Mouse (Mus musculus): ENCODE measurements around the gene Rbm25. TPM values are rescaled to one million over a fixed set of nuclear protein-coding genes. Genes with fewer than 3 reads are reported as not detected.
"Not testable (repeated sequence)": the region's sequence is repeated elsewhere in the genome, so short reads cannot be mapped to it uniquely, and the experiment has no call there.

Gene Rbm25
- polyA plus RNA-seq, 1 experiment: 47.5 TPM

GRCm38 (mm10) chr12:83597025-83597501 is 34.0 kb upstream of the Rbm25 start, which contains the start of gene Zfyve1:
Gene Zfyve1, minus strand, starts transcription at chr12:83597222.
- Histone ChIP-seq H3K36me3 (ENCODE audit: control insufficient read depth, insufficient read depth, low read length) (no peaks in the 10 kb centered on the region), H3K4me3 (ENCODE audit: control insufficient read depth, low read depth, low read length) (peak within 1 kb of the TSS; percentile 90), H3K4me1 (ENCODE audit: control insufficient read depth, insufficient read depth, low read length) (peaks cover 6% of the 10 kb centered on the region), H3K27ac (ENCODE audit: control insufficient read depth, insufficient read depth, low read depth, low read length) (peak within 1 kb of the TSS; percentile 79), H3K27me3 (ENCODE audit: control insufficient read depth, insufficient read depth, low read length) (no peaks in the 10 kb centered on the region)
- no peak for TF ChIP-seq CTCF (IDR thresholded peaks at IDR 0.05; ENCODE audit: control insufficient read depth, insufficient read depth, insufficient replicate concordance, low read depth, low read length)
- peak; percentile 77 for TF ChIP-seq POLR2A (IDR thresholded peaks at IDR 0.05; ENCODE audit: control insufficient read depth, low read depth, low read length)

- Histone ChIP-seq H3K4me1 (ENCODE audit: control insufficient read depth, insufficient read depth, low read length) (peaks cover 6% of the 10 kb centered on the region), H3K4me3 (ENCODE audit: control insufficient read depth, low read depth, low read length) (no peak overlapping the region)
- TF ChIP-seq POLR2A (IDR thresholded peaks at IDR 0.05; ENCODE audit: control insufficient read depth, low read depth, low read length) (no peak), CTCF (IDR thresholded peaks at IDR 0.05; ENCODE audit: control insufficient read depth, insufficient read depth, insufficient replicate concordance, low read depth, low read length) (no peak)
Observed at GRCm38 (mm10) chr12:83597881-83598280, 33.2 kb upstream of the Rbm25 start.

GRCm38 (mm10) chr12:83602285-83602684 is 28.8 kb upstream of the Rbm25 start:
- Histone ChIP-seq H3K36me3 (ENCODE audit: control insufficient read depth, insufficient read depth, low read length) (no peaks in the 10 kb centered on the region), H3K4me3 (ENCODE audit: control insufficient read depth, low read depth, low read length) (no peak overlapping the region), H3K27me3 (ENCODE audit: control insufficient read depth, insufficient read depth, low read length) (no peaks in the 10 kb centered on the region), H3K4me1 (ENCODE audit: control insufficient read depth, insufficient read depth, low read length) (no peaks in the 10 kb centered on the region; the same call in 1 of the 2 replicates), H3K27ac (ENCODE audit: control insufficient read depth, insufficient read depth, low read depth, low read length) (no peak overlapping the region)
- TF ChIP-seq CTCF (IDR thresholded peaks at IDR 0.05; ENCODE audit: control insufficient read depth, insufficient read depth, insufficient replicate concordance, low read depth, low read length) (no peak), POLR2A (IDR thresholded peaks at IDR 0.05; ENCODE audit: control insufficient read depth, low read depth, low read length) (no peak)

More at GRCm38 (mm10) chr12:83597881-83598280, 33.2 kb upstream of the Rbm25 start:
- H3K36me3 ChIP-seq (ENCODE audit: control insufficient read depth, insufficient read depth, low read length): no peaks in the 10 kb centered on the region
- H3K27me3 ChIP-seq (ENCODE audit: control insufficient read depth, insufficient read depth, low read length): no peaks in the 10 kb centered on the region
- no peak overlapping the region for H3K27ac ChIP-seq (ENCODE audit: control insufficient read depth, insufficient read depth, low read depth, low read length)

GRCm38 (mm10) chr12:83606411-83606810 is 24.6 kb upstream of the Rbm25 start:
- not testable (repeated sequence) for H3K4me3 ChIP-seq (ENCODE audit: control insufficient read depth, low read depth, low read length); H3K36me3 ChIP-seq (ENCODE audit: control insufficient read depth, insufficient read depth, low read length); H3K27me3 ChIP-seq (ENCODE audit: control insufficient read depth, insufficient read depth, low read length); H3K4me1 ChIP-seq (ENCODE audit: control insufficient read depth, insufficient read depth, low read length); H3K27ac ChIP-seq (ENCODE audit: control insufficient read depth, insufficient read depth, low read depth, low read length)

GRCm38 (mm10) chr12:83617261-83617660 is 13.8 kb upstream of the Rbm25 start:
- Histone ChIP-seq H3K36me3 (ENCODE audit: control insufficient read depth, insufficient read depth, low read length) (no peaks in the 10 kb centered on the region), H3K27ac (ENCODE audit: control insufficient read depth, insufficient read depth, low read depth, low read length) (no peak overlapping the region), H3K4me3 (ENCODE audit: control insufficient read depth, low read depth, low read length) (no peak overlapping the region), H3K27me3 (ENCODE audit: control insufficient read depth, insufficient read depth, low read length) (no peaks in the 10 kb centered on the region), H3K4me1 (ENCODE audit: control insufficient read depth, insufficient read depth, low read length) (no peaks in the 10 kb centered on the region; the same call in 1 of the 2 replicates)
- TF ChIP-seq POLR2A (IDR thresholded peaks at IDR 0.05; ENCODE audit: control insufficient read depth, low read depth, low read length): no peak
- no peak for TF ChIP-seq CTCF (IDR thresholded peaks at IDR 0.05; ENCODE audit: control insufficient read depth, insufficient read depth, insufficient replicate concordance, low read depth, low read length)

- Histone ChIP-seq H3K27ac (ENCODE audit: control insufficient read depth, insufficient read depth, low read depth, low read length) (no peak overlapping the region), H3K27me3 (ENCODE audit: control insufficient read depth, insufficient read depth, low read length) (no peaks in the 10 kb centered on the region), H3K36me3 (ENCODE audit: control insufficient read depth, insufficient read depth, low read length) (no peaks in the 10 kb centered on the region), H3K4me3 (ENCODE audit: control insufficient read depth, low read depth, low read length) (no peak overlapping the region), H3K4me1 (ENCODE audit: control insufficient read depth, insufficient read depth, low read length) (no peaks in the 10 kb centered on the region; the same call in 1 of the 2 replicates)
- no peak for TF ChIP-seq CTCF (IDR thresholded peaks at IDR 0.05; ENCODE audit: control insufficient read depth, insufficient read depth, insufficient replicate concordance, low read depth, low read length)
- TF ChIP-seq POLR2A (IDR thresholded peaks at IDR 0.05; ENCODE audit: control insufficient read depth, low read depth, low read length): no peak
Observed at GRCm38 (mm10) chr12:83618981-83619380, 12.1 kb upstream of the Rbm25 start.

GRCm38 (mm10) chr12:83620694-83621093 is 10.3 kb upstream of the Rbm25 start:
- not testable (repeated sequence) for H3K36me3 ChIP-seq (ENCODE audit: control insufficient read depth, insufficient read depth, low read length); H3K27ac ChIP-seq (ENCODE audit: control insufficient read depth, insufficient read depth, low read depth, low read length); H3K27me3 ChIP-seq (ENCODE audit: control insufficient read depth, insufficient read depth, low read length); H3K4me1 ChIP-seq (ENCODE audit: control insufficient read depth, insufficient read depth, low read length)
- peak overlapping the region; percentile 58 for H3K4me3 ChIP-seq (ENCODE audit: control insufficient read depth, low read depth, low read length)

Measured in testis, adult 2 months (tissue).